Mouse (Mus musculus) gonadal fat pad, adult 2 months (tissue): ENCODE measurements around the gene Cd4. TPM values are rescaled to one million over a fixed set of nuclear protein-coding genes. Genes with fewer than 3 reads are reported as not detected.
"Not testable (repeated sequence)": the region's sequence is repeated elsewhere in the genome, so short reads cannot be mapped to it uniquely, and the experiment has no call there.

Source experiments
- DNase-seq: peaks from one replicate; pipeline ENCODE4 v3.0.0-alpha.2; 2012; ENCODE audit warnings: low read depth
- polyA plus RNA-seq: library from polyadenylated mRNA; depleted of rRNA; stranded (reverse); fragments of >200 nt; gene quantifications from 2 replicates; pipeline ENCODE4 v1.2.3, GENCODE M21; 2012

Cd4 gene
- polyA plus RNA-seq, 1 experiment, result 0.50 TPM

GRCm38 (mm10) chr6:124854647-124855046 is 33.4 kb downstream of the Cd4 start:
- no peak for DNase-seq

- no peak for DNase-seq
These were observed 37.5 kb downstream of the Cd4 start for GRCm38 (mm10) chr6:124850535-124850934.

- no peak for DNase-seq
These were observed 40.7 kb downstream of the Cd4 start for GRCm38 (mm10) chr6:124847305-124847704.

- no peak for DNase-seq
These were observed 47.5 kb downstream of the Cd4 start, which contains the start of gene Gnb3 for GRCm38 (mm10) chr6:124840241-124841167. Gnb3 (minus strand) TSS chr6:124840275.

GRCm38 (mm10) chr6:124839805-124840204 is 48.2 kb downstream of the Cd4 start:
- DNase-seq, result no peak

- DNase-seq, result no peak
These were observed 51.6 kb downstream of the Cd4 start for GRCm38 (mm10) chr6:124836411-124836810.

- DNase-seq, result no peak
These were observed 52.5 kb downstream of the Cd4 start for GRCm38 (mm10) chr6:124835531-124835930.

GRCm38 (mm10) chr6:124834512-124835081 is 53.4 kb downstream of the Cd4 start:
- DNase-seq, result no peak

GRCm38 (mm10) chr6:124831649-124832048 is 56.4 kb downstream of the Cd4 start:
- no peak for DNase-seq

- DNase-seq, result not testable (repeated sequence)
These were observed 56.8 kb downstream of the Cd4 start for GRCm38 (mm10) chr6:124831199-124831598.

- DNase-seq, result no peak
These were observed 58.0 kb downstream of the Cd4 start for GRCm38 (mm10) chr6:124829799-124830700.

GRCm38 (mm10) chr6:124828868-124829798 is 58.9 kb downstream of the Cd4 start, which contains the start of the genes Usp5 and Cdca3:
Usp5 (minus strand) TSS chr6:124829484.
Cdca3 (plus strand) TSS chr6:124829547.
- DNase-seq, result peak; percentile 100

- no peak for DNase-seq
These were observed 59.9 kb downstream of the Cd4 start for GRCm38 (mm10) chr6:124828101-124828592.

GRCm38 (mm10) chr6:124822049-124822448 is 66.0 kb downstream of the Cd4 start:
- no peak for DNase-seq

- DNase-seq, result no peak
These were observed 67.1 kb downstream of the Cd4 start for GRCm38 (mm10) chr6:124820891-124821290.

GRCm38 (mm10) chr6:124817971-124818370 is 70.0 kb downstream of the Cd4 start:
- no peak for DNase-seq

- no peak for DNase-seq
These were observed 70.5 kb downstream of the Cd4 start for GRCm38 (mm10) chr6:124817563-124817962.

GRCm38 (mm10) chr6:124817125-124817524 is 70.9 kb downstream of the Cd4 start:
- DNase-seq, result no peak

GRCm38 (mm10) chr6:124816611-124817010 is 71.4 kb downstream of the Cd4 start:
- DNase-seq, result no peak
